Mouse (Mus musculus): ENCODE results near the gene Brinp3. TPM values are rescaled to one million over a fixed set of nuclear protein-coding genes. Genes with fewer than 3 reads are reported as not detected.

The Brinp3 gene
- total RNA-seq, 1 experiment from 2014 or later: not detected

GRCm38 (mm10) chr1:146751066-146751465 is 256.5 kb downstream of the Brinp3 start:
- no peak for ATAC-seq (replicated peaks; ENCODE audit: insufficient number of reproducible peaks, low FRiP score, low TSS enrichment, poor library complexity, severe bottlenecking)

- no peak for ATAC-seq (replicated peaks; ENCODE audit: insufficient number of reproducible peaks, low FRiP score, low TSS enrichment, poor library complexity, severe bottlenecking)
These were observed 288.7 kb downstream of the Brinp3 start for GRCm38 (mm10) chr1:146783259-146783658.

GRCm38 (mm10) chr1:146787236-146787635 is 292.7 kb downstream of the Brinp3 start:
- no peak for ATAC-seq (replicated peaks; ENCODE audit: insufficient number of reproducible peaks, low FRiP score, low TSS enrichment, poor library complexity, severe bottlenecking)

- ATAC-seq (replicated peaks; ENCODE audit: insufficient number of reproducible peaks, low FRiP score, low TSS enrichment, poor library complexity, severe bottlenecking): no peak
These were observed 298.3 kb downstream of the Brinp3 start for GRCm38 (mm10) chr1:146792826-146793225.

GRCm38 (mm10) chr1:146799986-146800553 is 305.5 kb downstream of the Brinp3 start:
- no peak for ATAC-seq (replicated peaks; ENCODE audit: insufficient number of reproducible peaks, low FRiP score, low TSS enrichment, poor library complexity, severe bottlenecking)

- no peak for ATAC-seq (replicated peaks; ENCODE audit: insufficient number of reproducible peaks, low FRiP score, low TSS enrichment, poor library complexity, severe bottlenecking)
These were observed 307.3 kb downstream of the Brinp3 start for GRCm38 (mm10) chr1:146801821-146802220.

- ATAC-seq (replicated peaks; ENCODE audit: insufficient number of reproducible peaks, low FRiP score, low TSS enrichment, poor library complexity, severe bottlenecking): no peak
These were observed 313.2 kb downstream of the Brinp3 start for GRCm38 (mm10) chr1:146807765-146808164.

- no peak for ATAC-seq (replicated peaks; ENCODE audit: insufficient number of reproducible peaks, low FRiP score, low TSS enrichment, poor library complexity, severe bottlenecking)
These were observed 339.3 kb downstream of the Brinp3 start for GRCm38 (mm10) chr1:146833888-146834287.

- ATAC-seq (replicated peaks; ENCODE audit: insufficient number of reproducible peaks, low FRiP score, low TSS enrichment, poor library complexity, severe bottlenecking): no peak
These were observed 349.5 kb downstream of the Brinp3 start for GRCm38 (mm10) chr1:146844087-146844486.

- ATAC-seq (replicated peaks; ENCODE audit: insufficient number of reproducible peaks, low FRiP score, low TSS enrichment, poor library complexity, severe bottlenecking): no peak
These were observed 354.3 kb downstream of the Brinp3 start for GRCm38 (mm10) chr1:146848892-146849291.

GRCm38 (mm10) chr1:146850147-146850546 is 355.6 kb downstream of the Brinp3 start:
- ATAC-seq (replicated peaks; ENCODE audit: insufficient number of reproducible peaks, low FRiP score, low TSS enrichment, poor library complexity, severe bottlenecking): no peak

GRCm38 (mm10) chr1:146898636-146899035 is 404.1 kb downstream of the Brinp3 start:
- no peak for ATAC-seq (replicated peaks; ENCODE audit: insufficient number of reproducible peaks, low FRiP score, low TSS enrichment, poor library complexity, severe bottlenecking)

GRCm38 (mm10) chr1:146901691-146902090 is 407.1 kb downstream of the Brinp3 start:
- no peak for ATAC-seq (replicated peaks; ENCODE audit: insufficient number of reproducible peaks, low FRiP score, low TSS enrichment, poor library complexity, severe bottlenecking)

GRCm38 (mm10) chr1:146939463-146940389 is 445.2 kb downstream of the Brinp3 start:
- no peak for ATAC-seq (replicated peaks; ENCODE audit: insufficient number of reproducible peaks, low FRiP score, low TSS enrichment, poor library complexity, severe bottlenecking)

Data from monocyte, adult 5-6 weeks (primary cell).